Mouse (Mus musculus) G1E (cell line): ENCODE results near the gene Vps53.

Experiments
- CTCF ChIP-seq: IDR thresholded peaks from 2 replicates; pipeline ENCODE4 v1.5.1; 2012; ENCODE audit warnings: low read depth, low read length, inconsistent platforms, mixed read lengths
- GATA1 ChIP-seq: IDR thresholded peaks from 2 replicates; pipeline ENCODE4 v1.6.1; 2012; ENCODE audit warnings: borderline replicate concordance, low read length, inconsistent platforms, mixed read lengths
- GATA2 ChIP-seq: IDR thresholded peaks from 2 replicates; pipeline ENCODE4 v1.6.1; 2012; ENCODE audit warnings: low read depth, low read length, inconsistent platforms, borderline replicate concordance
- POLR2AphosphoS5 ChIP-seq: IDR thresholded peaks from 2 replicates; pipeline ENCODE4 v1.6.1; 2012; ENCODE audit warnings: low read depth, low read length, inconsistent platforms; ENCODE audit not compliant: insufficient replicate concordance
- TAL1 ChIP-seq: conservative IDR thresholded peaks from 2 replicates; pipeline ENCODE4 v1.6.1; 2012; ENCODE audit warnings: low read depth, low read length, inconsistent platforms, mixed read lengths

DNA sequence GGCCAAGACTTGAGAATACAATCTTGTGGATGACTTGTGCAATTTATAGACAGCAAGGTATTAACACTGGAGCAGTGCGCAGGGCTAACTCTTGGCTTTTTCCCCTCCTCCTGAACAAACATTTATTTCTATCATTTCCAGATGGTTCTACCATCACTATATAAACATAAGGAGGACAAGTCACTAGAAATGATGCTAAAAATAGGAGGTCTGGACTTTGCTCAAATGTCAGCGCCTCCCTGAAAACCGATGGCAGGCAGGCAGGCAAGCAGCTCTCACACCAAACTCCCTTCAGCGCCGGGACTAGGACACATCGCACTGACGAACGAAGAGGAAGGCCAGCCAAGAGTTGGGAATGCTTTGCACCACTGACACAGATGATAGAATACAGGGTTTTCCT, 54.1 kb downstream of the Vps53 start:
- TF ChIP-seq CTCF (no peak), TAL1 (no peak), GATA1 (no peak), POLR2AphosphoS5 (no peak), GATA2 (no peak)
